Comparison of ENCODE assay signal across 9 mouse cellular contexts in the genomic region with DNA sequence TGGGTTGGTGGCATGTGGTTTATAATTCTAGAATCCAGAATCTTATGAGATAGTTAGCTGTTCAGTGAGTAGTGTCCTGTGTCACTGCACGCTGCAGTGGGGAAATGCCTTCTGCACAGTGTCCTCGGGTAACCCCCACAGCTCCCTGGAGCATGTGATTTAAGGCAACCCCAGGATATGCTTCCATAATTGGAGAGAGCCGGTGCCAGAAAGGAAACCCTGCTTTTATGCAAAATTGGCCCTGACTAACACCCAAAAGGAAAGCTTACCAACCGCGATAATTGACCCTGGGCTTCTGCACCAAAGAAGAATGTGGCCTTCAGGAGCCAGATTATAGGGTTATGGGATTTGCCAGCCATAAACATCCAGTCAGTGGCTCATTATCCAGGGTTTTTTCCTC.
A peak's percentile ranks its signal among the peaks of the same experiment; 100 is the strongest.
DNase-seq lines count a peak whose midpoint lies in the region; ATAC-seq and TF ChIP-seq lines count a peak whose summit lies in the region.
"Had no signal": no experiment of that assay in that cellular context is flagged by ENCODE, and none has a peak within 500 bp of the region (broad histone marks: within the 10 kb centered on the region; RNA-seq: fewer than 3 reads in every experiment).

No protein-coding gene starts in this region.

- H3K4me1 ChIP-seq in hindbrain, postnatal 0 days (ENCODE audit: insufficient read depth, low read length): no peaks in the 10 kb centered on the region
- H3K4me1 ChIP-seq in hindbrain, embryonic 11.5 days (replicated peaks; ENCODE audit: control insufficient read depth, insufficient read depth, low read length): no peaks in the 10 kb centered on the region

- WGBS in hindbrain, postnatal 0 days: 39% methylated on average over 5 of the region's 5 CpGs
- 65% methylated on average over 5 of the region's 5 CpGs for whole genome bisulfite sequencing in hindbrain, embryonic 11.5 days

- no peaks in the 10 kb centered on the region for H3K9me3 ChIP-seq in hindbrain, postnatal 0 days (ENCODE audit: low read length)
- no peaks in the 10 kb centered on the region for H3K9me3 ChIP-seq in hindbrain, embryonic 11.5 days (ENCODE audit: control insufficient read depth, low read length)

- no peak for ATAC-seq in hindbrain, postnatal 0 days
- no peak for ATAC-seq in hindbrain, embryonic 11.5 days (ENCODE audit: low FRiP score)
- no peak for ATAC-seq in CD4-positive, CD25-positive, alpha-beta regulatory T cell, adult 4 months

- peak; percentile 3 for DNase-seq in hindbrain, postnatal 0 days (ENCODE audit: low spot score)
- no peak for DNase-seq in hindbrain, embryonic 11.5 days (ENCODE audit: low spot score)
- DNase-seq in brain, adult 2 months (ENCODE audit: low read depth, low spot score): peak; percentile 57
- DNase-seq in fibroblast of lung, adult 2 months (ENCODE audit: low read depth): peak; percentile 11
- peak; percentile 45 for DNase-seq in kidney, postnatal 14 days
- DNase-seq in spleen, adult 12 weeks (ENCODE audit: low spot score): no peak
- DNase-seq: lung, embryonic 14.5 days; thymus, postnatal 25 days had no signal

- no peak overlapping the region for H3K4me3 ChIP-seq in hindbrain, postnatal 0 days (ENCODE audit: low read length)
- no peak overlapping the region for H3K4me3 ChIP-seq in hindbrain, embryonic 11.5 days (ENCODE audit: low read depth, low read length)

- no peak for TF ChIP-seq CTCF in hindbrain, postnatal 0 days (IDR thresholded peaks at IDR 0.05; ENCODE audit: low read depth)

- no peak overlapping the region for H3K27ac ChIP-seq in hindbrain, postnatal 0 days
- H3K27ac ChIP-seq in hindbrain, embryonic 11.5 days (ENCODE audit: low read depth, low read length): no peak overlapping the region

- no peaks in the 10 kb centered on the region for H3K36me3 ChIP-seq in hindbrain, postnatal 0 days (ENCODE audit: insufficient read depth, low read length)
- H3K36me3 ChIP-seq in hindbrain, embryonic 11.5 days (ENCODE audit: control insufficient read depth, insufficient read depth, low read length): no peaks in the 10 kb centered on the region

- H3K4me2 ChIP-seq in hindbrain, postnatal 0 days (ENCODE audit: low read depth, low read length): no peak overlapping the region
- H3K4me2 ChIP-seq in hindbrain, embryonic 11.5 days (replicated peaks; ENCODE audit: low read depth, low read length): no peak overlapping the region
- H3K4me2 ChIP-seq: lung, embryonic 14.5 days had no signal

- no peaks in the 10 kb centered on the region for H3K27me3 ChIP-seq in hindbrain, postnatal 0 days (ENCODE audit: insufficient read depth, low read length)
- H3K27me3 ChIP-seq in hindbrain, embryonic 11.5 days (ENCODE audit: control insufficient read depth, insufficient read depth, low read length): no peaks in the 10 kb centered on the region

- H3K9ac ChIP-seq in hindbrain, postnatal 0 days (replicated peaks; ENCODE audit: low read length): no peak overlapping the region
- H3K9ac ChIP-seq in hindbrain, embryonic 11.5 days (ENCODE audit: low read depth, low read length): no peak overlapping the region
- H3K9ac ChIP-seq: lung, embryonic 14.5 days had no signal

Comparison
In these comparisons a context has a peak if more than half of its experiments do, and no peak if none do; other contexts are left out.
1. DNase-seq: peak in hindbrain, postnatal 0 days (single experiment), brain, adult 2 months (single experiment), fibroblast of lung, adult 2 months (single experiment) and kidney, postnatal 14 days (single experiment); none in hindbrain, embryonic 11.5 days (single experiment) and spleen, adult 12 weeks (single experiment).